Mouse (Mus musculus): ENCODE results near the gene Gm10198.
A peak's percentile ranks its signal among the peaks of the same experiment; 100 is the strongest.

Gene Gm10198

GRCm38 (mm10) chr13:111592485-111592884, at the start of gene Gm10198:
Gene Gm10198 (plus strand): TSS chr13:111592785.
- DNase-seq: no peak

- DNase-seq: no peak
Measured at GRCm38 (mm10) chr13:111545286-111545685, 47.3 kb upstream of the Gm10198 start.

DNA sequence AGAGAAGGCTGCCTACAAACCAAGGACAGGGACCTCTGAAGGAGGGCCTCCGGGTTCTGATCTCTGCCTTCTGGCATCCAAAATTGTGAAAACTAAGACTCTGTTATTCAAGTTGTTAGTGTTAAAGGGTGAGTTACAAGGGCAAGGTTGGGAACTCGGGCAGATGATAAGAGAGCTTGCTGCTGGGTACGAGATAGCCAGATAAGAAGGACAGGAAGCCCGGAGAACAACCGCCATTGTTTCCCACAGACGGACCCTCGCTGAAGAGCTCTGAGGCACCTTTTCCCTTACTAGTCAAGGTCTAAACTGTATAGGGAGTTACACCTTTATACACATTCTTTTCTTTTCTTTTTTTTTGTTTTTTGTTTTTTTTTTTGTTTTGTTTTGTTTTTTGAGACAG, 39.8 kb upstream of the Gm10198 start:
- DNase-seq: no peak

DNA sequence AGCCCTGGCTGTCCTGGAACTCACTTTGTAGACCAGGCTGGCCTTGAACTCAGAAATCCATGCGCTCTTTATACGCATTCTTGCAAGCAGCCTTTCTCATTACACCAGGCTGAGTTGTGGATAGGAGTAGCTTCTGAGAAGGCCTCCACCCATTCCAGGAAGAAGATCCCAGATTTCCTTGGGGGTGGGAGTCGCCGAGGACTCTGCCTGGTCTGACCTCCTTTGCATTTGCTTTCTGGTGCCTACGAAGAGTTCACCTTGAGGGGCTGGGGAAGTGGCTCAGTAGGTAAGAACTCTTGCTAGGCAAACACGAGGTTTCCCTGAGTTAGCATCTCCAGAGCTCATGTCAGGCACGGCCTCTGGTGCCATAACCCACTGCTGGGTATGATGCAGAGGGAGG, 39.4 kb upstream of the Gm10198 start:
- no peak for DNase-seq

DNA sequence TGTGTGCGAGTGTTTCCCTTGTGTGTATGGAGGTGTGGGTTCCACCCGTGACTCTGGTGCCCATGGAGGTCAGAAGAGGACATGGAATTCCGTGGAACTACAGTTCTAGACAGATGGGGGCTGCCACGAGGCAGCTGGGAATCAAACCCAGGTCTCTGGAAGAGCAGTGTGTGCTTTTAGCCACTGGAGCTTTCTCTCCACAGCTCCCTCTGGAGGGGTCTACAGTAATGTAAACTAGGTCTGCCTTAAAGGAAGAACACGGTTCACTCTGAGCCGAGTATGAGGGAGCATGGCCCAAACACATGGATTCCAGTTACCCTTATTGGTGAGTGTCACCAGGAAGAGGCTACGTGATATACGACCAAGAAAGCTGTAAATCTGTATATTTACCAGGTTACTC, 38.6 kb upstream of the Gm10198 start:
- no peak for DNase-seq

DNA sequence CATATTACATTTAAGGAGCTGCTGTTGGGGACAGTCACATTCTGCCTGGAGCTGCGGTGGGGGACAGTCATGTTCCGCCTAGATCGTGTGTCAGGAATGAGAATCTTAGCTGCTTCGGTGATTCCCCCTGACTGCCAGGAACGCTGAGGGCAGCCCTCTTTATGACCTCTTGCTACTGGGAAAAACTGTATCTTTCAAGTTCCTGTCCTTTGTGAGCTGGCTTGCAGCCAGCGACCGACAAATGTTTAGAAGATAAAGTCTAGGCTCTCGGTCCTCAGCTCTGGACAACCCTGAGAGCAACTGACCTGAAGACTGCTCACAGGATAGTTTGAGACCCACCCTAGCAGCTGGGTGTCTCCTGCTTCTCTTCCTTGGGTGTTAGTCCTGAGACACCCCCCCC, 37.3 kb upstream of the Gm10198 start:
- no peak for DNase-seq

DNA sequence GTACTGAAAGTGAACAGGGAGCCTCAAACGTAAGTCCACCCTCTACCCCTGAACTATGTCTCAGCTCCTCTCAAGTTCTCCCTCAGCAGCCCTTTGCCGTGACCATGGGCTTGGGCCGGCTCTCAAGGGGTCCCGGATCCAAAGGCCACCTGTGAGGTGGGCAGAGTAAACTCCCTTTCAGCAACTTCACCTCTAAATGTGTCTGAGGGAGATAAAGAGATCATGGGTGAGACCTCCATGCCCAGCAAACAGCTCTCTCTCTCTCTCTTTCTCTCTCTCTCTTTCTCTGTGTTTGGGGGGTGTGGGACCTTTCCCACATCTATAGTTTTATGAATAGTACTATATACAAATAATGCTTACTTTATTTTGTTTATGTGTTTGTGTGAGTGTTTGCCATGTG, 36.2 kb upstream of the Gm10198 start:
- no peak for DNase-seq

DNA sequence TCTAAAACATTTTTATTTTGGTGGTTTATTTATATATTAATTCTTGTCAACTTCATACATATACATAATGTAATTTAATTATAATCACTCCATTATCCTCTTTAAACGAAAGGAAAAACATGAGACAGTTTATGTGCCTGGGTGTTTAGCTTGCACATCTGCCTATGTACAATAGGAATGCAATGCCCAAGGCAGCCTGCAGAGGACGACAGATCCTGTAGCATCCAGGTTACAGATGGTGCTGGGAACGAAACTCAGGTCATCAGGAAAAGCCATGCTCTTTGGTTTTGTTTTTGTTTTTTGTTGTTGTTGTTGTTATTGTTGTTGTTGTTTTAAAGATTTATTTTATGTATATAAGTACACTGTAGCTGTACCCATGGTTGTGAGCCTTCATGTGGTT, 32.4 kb upstream of the Gm10198 start:
- no peak for DNase-seq

GRCm38 (mm10) chr13:111562595-111562994, 30.0 kb upstream of the Gm10198 start:
- DNase-seq: no peak

DNA sequence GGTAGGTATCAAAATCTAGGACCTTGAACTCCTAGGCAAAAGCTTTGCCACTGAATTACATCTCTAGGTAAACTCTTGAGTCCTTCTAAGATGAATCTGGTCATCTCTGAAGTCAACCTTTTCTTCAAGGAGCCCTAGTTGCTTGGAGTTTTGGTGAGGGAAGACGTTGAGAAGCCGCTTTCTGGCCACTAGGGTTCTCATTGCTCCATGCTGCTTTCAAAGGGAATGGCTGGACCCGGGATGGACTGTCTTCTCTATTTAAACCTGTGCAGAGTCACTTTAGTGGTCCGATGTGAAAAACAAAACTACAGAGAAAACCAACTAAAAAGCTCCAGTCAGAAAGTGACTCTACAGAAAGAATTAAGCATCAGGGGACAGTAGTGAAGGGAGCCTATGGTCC, 18.4 kb upstream of the Gm10198 start:
- DNase-seq: peak; percentile 4

DNA sequence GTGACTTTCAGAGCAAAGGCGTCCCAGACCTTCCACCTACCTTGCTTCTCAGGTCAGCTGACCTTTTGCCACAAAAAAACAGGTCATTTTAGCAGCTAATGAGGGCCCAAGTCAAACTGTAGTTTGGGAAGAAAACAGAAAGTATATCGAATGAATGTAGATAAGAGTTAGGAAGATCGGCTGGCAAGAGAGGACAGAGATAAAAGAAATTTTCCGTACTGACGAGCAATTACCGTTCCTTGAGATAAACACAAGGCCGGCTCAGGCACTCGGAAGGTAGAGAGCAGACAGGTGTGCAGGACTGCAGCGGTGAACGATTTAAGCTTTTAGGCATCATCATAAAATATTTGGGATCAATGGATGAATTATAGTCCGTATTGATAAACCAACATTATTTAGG, 15.4 kb upstream of the Gm10198 start:
- no peak for DNase-seq

GRCm38 (mm10) chr13:111580054-111580453, 12.5 kb upstream of the Gm10198 start:
- no peak for DNase-seq

- DNase-seq: peak; percentile 24
Measured at GRCm38 (mm10) chr13:111598111-111598510, 5.5 kb downstream of the Gm10198 start.

- no peak for DNase-seq
Measured at GRCm38 (mm10) chr13:111601383-111601782, 8.8 kb downstream of the Gm10198 start.

GRCm38 (mm10) chr13:111604826-111605225, 12.2 kb downstream of the Gm10198 start:
- DNase-seq: no peak

GRCm38 (mm10) chr13:111616168-111617125, 23.9 kb downstream of the Gm10198 start:
- no peak for DNase-seq

GRCm38 (mm10) chr13:111620433-111620832, 27.8 kb downstream of the Gm10198 start:
- no peak for DNase-seq

DNA sequence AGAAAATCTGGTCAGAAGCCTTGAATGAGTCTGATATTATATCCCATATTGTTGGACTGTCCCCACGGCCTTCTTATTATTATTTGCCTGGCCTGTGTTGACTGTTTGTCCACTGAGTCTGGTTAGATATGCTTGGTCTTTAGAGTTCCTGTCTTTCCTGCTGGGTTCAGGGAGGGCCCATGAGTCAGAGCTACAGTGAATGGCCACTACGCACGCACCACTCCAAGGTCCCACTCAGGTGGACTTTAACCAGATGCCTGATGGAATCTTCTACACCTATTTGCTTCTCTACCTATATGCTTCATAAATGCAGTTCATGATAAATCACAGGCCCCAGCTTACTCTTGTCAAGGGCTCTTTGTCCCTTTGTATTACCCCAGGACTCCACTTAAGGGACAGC, 29.8 kb downstream of the Gm10198 start:
- DNase-seq: no peak

GRCm38 (mm10) chr13:111623112-111623511, 30.5 kb downstream of the Gm10198 start:
- DNase-seq: no peak

DNA sequence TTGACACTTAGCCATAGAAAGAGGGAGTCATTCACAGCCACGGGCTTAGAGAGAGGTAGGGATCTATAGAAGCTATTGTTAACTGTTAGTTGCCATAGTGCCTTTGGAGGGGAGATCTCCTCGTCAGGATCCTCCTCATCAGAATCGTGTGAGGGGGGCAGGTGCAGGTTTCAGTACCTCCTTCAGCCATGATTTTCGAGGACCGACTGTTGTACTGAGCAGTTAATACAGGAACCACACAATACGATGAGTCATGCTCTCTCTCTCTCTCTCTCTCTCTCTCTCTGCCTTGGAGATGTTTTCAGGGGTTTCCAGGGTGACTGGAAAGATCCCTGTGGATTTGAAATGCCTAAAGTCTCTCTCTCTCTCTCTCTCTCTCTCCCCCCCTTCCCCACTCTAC, 31.5 kb downstream of the Gm10198 start:
- no peak for DNase-seq

- DNase-seq: no peak
Measured at GRCm38 (mm10) chr13:111634163-111635160, 41.9 kb downstream of the Gm10198 start.

- no peak for DNase-seq
Measured at GRCm38 (mm10) chr13:111640319-111640718, 47.7 kb downstream of the Gm10198 start.

Data from kidney, adult 9 months (tissue).